Mouse (Mus musculus): ENCODE measurements at regions not wholly inside any gene's neighbourhood (a gene's known extent, or its start where the extent isn't known, plus 50 kb on each side); places are given as distances from the start of the nearest gene placed in this dataset.
"Not testable (repeated sequence)": the region's sequence is repeated elsewhere in the genome, so short reads cannot be mapped to it uniquely, and the experiment has no call there.

DNA sequence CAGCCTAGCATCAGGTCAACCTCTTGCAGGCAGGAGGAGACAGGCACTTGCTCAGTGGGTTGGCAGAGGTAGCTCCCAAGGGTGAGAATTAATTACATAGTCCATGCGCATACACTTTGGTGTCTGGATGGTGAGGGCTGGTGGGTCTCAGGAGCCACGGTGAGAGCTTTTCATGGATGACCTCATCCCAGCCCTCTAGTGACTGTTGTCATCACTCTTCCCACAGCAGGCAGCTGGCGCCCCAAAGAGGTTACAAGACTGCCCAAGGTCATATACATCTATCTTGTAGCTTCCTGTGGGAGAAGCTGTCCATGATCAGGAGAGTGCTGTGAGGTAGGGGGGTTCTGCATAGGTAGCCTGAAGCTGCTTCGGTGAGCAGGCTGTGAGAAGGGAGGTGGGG lies 224.5 kb downstream of the 1810013L24Rik start:
- Histone ChIP-seq H3K4me3 (ENCODE audit: low read depth, low read length) (no peak overlapping the region), H3K27me3 (replicated peaks; ENCODE audit: control insufficient read depth, insufficient read depth, low read length) (no peaks in the 10 kb centered on the region), H3K4me2 (ENCODE audit: low read depth, low read length) (no peak overlapping the region), H3K9me3 (ENCODE audit: control insufficient read depth, low read length) (no peaks in the 10 kb centered on the region), H3K27ac (replicated peaks; ENCODE audit: low read depth, low read length) (no peak overlapping the region), H3K9ac (ENCODE audit: low read depth, low read length) (no peak overlapping the region), H3K4me1 (ENCODE audit: control insufficient read depth, insufficient read depth, low read length) (no peaks in the 10 kb centered on the region), H3K36me3 (ENCODE audit: control insufficient read depth, insufficient read depth, low read length) (no peaks in the 10 kb centered on the region)
- WGBS, result 58% methylated on average over 4 of the region's 4 CpGs
- DNase-seq (ENCODE audit: low spot score) (no peak), ATAC-seq (ENCODE audit: low read depth) (no peak)

DNA sequence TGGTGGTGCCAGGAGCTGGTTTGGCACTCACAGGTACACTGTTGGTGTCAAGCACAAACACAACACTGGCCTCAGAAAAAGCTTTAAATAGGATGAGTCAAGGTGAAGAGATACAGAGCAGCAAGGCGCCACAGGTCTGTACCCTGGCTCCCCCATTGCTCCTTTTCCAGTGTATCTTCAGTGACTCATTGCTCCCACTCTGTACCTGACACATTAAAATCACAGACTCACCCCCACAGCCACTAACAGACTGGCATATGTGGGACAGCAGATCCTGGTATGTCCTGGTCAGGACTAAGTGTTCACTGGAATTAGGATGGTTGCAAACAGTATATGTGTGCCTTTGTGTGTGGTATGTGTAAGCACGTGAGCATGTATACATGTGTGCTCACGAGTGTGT lies 226.5 kb downstream of the 1810013L24Rik start:
- DNase-seq (ENCODE audit: low spot score) (no peak), ATAC-seq (ENCODE audit: low read depth) (no peak)
- H3K4me3 ChIP-seq (ENCODE audit: low read depth, low read length), result no peak overlapping the region
- no peak overlapping the region for H3K9ac ChIP-seq (ENCODE audit: low read depth, low read length)
- no peaks in the 10 kb centered on the region for H3K4me1 ChIP-seq (ENCODE audit: control insufficient read depth, insufficient read depth, low read length)
- H3K4me2 ChIP-seq (ENCODE audit: low read depth, low read length), result no peak overlapping the region
- 85% methylated on average over 3 of the region's 3 CpGs for WGBS
- H3K36me3 ChIP-seq (ENCODE audit: control insufficient read depth, insufficient read depth, low read length), result no peaks in the 10 kb centered on the region
- H3K27me3 ChIP-seq (replicated peaks; ENCODE audit: control insufficient read depth, insufficient read depth, low read length), result no peaks in the 10 kb centered on the region
- H3K9me3 ChIP-seq (ENCODE audit: control insufficient read depth, low read length), result no peaks in the 10 kb centered on the region
- no peak overlapping the region for H3K27ac ChIP-seq (replicated peaks; ENCODE audit: low read depth, low read length)

DNA sequence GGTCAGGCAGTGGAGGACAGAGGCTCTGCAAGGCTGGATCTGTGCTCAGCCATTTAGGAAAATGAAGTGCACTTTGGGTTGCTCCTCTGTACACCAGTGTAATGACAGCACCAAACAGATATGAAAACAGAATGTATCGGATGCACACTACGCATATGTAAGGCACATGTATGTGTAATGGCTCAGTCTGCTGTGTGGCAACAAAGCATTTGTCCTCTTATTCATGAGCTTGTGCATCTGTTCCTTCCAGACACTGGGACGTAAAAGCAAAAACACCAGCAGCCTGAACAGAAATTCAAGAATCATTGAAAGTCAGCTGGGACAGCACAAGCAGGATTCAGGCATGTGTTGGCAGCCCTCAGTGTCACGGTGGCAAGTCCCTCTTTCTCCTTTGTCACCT lies 241.6 kb downstream of the 1810013L24Rik start:
- no peaks in the 10 kb centered on the region for H3K36me3 ChIP-seq (ENCODE audit: control insufficient read depth, insufficient read depth, low read length)
- no peaks in the 10 kb centered on the region for H3K4me1 ChIP-seq (ENCODE audit: control insufficient read depth, insufficient read depth, low read length)
- DNase-seq (ENCODE audit: low spot score) (no peak), ATAC-seq (ENCODE audit: low read depth) (no peak)
- 87% methylated on average over 4 of the region's 4 CpGs for WGBS
- no peaks in the 10 kb centered on the region for H3K27me3 ChIP-seq (replicated peaks; ENCODE audit: control insufficient read depth, insufficient read depth, low read length)
- H3K4me3 ChIP-seq (ENCODE audit: low read depth, low read length), result no peak overlapping the region
- H3K4me2 ChIP-seq (ENCODE audit: low read depth, low read length), result no peak overlapping the region
- no peak overlapping the region for H3K27ac ChIP-seq (replicated peaks; ENCODE audit: low read depth, low read length)
- H3K9ac ChIP-seq (ENCODE audit: low read depth, low read length), result no peak overlapping the region
- H3K9me3 ChIP-seq (ENCODE audit: control insufficient read depth, low read length), result no peaks in the 10 kb centered on the region

DNA sequence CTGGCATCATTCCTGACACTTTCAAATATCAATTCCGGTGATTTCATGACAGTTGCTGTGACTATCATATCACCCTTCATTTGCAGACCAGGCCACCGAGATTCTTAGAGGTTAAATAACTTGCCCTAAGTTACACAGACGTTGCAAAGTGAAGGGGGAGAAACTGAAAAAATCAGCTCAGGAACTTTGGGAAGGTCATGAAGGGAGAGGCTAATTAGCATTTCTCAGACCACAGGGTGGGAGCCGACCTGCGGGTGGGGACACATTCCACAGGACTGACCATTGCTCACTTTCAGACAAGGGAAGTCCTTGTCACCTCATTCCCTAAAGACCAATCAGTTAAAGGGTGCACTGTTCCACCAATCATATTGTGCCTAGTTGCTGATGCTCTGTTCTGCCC lies 242.1 kb downstream of the 1810013L24Rik start:
- H3K36me3 ChIP-seq (ENCODE audit: control insufficient read depth, insufficient read depth, low read length); H3K4me1 ChIP-seq (ENCODE audit: control insufficient read depth, insufficient read depth, low read length); H3K27ac ChIP-seq (replicated peaks; ENCODE audit: low read depth, low read length); H3K27me3 ChIP-seq (replicated peaks; ENCODE audit: control insufficient read depth, insufficient read depth, low read length); DNase-seq (ENCODE audit: low spot score); ATAC-seq (ENCODE audit: low read depth); H3K4me2 ChIP-seq (ENCODE audit: low read depth, low read length); H3K4me3 ChIP-seq (ENCODE audit: low read depth, low read length); H3K9me3 ChIP-seq (ENCODE audit: control insufficient read depth, low read length); H3K9ac ChIP-seq (ENCODE audit: low read depth, low read length): not testable (repeated sequence)
- WGBS, result 69% methylated on average over 5 of the region's 5 CpGs

DNA sequence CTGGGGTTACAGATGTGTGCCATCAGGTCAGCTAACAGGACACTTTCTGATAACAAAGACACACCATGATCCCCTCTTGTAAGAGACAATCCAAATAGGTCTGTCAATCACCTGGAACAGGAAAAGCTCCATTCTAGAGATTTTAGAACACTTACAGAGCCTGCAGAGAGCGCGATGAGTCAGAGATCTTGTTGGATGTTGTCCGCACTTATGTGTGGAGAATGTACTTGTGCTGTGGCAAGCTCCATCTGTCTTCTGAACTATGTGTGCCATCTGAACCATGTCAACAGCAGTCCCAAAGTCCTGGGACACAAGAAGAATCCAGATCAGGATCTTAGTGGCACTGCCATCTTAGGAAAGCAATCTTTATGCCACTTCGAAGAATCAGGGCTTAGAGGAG lies 244.4 kb downstream of the 1810013L24Rik start:
- WGBS, result 89% methylated on average over 4 of the region's 4 CpGs
- no peaks in the 10 kb centered on the region for H3K4me1 ChIP-seq (ENCODE audit: control insufficient read depth, insufficient read depth, low read length)
- DNase-seq (ENCODE audit: low spot score) (no peak), ATAC-seq (ENCODE audit: low read depth) (no peak)
- H3K9me3 ChIP-seq (ENCODE audit: control insufficient read depth, low read length), result no peaks in the 10 kb centered on the region
- H3K4me2 ChIP-seq (ENCODE audit: low read depth, low read length), result no peak overlapping the region
- no peaks in the 10 kb centered on the region for H3K36me3 ChIP-seq (ENCODE audit: control insufficient read depth, insufficient read depth, low read length)
- no peak overlapping the region for H3K9ac ChIP-seq (ENCODE audit: low read depth, low read length)
- no peak overlapping the region for H3K4me3 ChIP-seq (ENCODE audit: low read depth, low read length)
- no peaks in the 10 kb centered on the region for H3K27me3 ChIP-seq (replicated peaks; ENCODE audit: control insufficient read depth, insufficient read depth, low read length)
- H3K27ac ChIP-seq (replicated peaks; ENCODE audit: low read depth, low read length), result no peak overlapping the region

DNA sequence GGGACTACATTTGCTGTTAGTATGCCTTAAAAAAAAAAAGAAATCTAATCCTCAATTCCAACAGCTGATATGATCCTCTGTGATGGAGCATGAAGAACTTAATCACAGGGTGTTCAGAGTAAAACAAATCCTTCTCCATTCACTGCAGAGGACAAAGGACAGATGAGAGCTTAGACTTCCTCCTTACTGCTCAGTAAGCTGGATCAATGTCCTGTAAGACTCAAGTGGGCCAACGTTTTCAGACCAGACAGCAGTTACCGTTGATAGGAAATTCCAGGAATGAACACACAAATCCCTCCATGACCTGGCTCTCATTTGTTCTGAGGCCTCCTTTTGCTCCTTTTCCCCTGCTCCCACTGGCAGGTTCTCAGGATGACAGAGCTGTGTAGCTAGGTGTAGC lies 247.6 kb downstream of the 1810013L24Rik start:
- H3K4me3 ChIP-seq (ENCODE audit: low read depth, low read length), result no peak overlapping the region
- no peak overlapping the region for H3K4me2 ChIP-seq (ENCODE audit: low read depth, low read length)
- DNase-seq (ENCODE audit: low spot score) (no peak), ATAC-seq (ENCODE audit: low read depth) (peak; percentile 53; the same call in 1 of the 2 replicates)
- no peak overlapping the region for H3K27ac ChIP-seq (replicated peaks; ENCODE audit: low read depth, low read length)
- H3K9ac ChIP-seq (ENCODE audit: low read depth, low read length), result no peak overlapping the region
- H3K9me3 ChIP-seq (ENCODE audit: control insufficient read depth, low read length), result no peaks in the 10 kb centered on the region
- H3K27me3 ChIP-seq (replicated peaks; ENCODE audit: control insufficient read depth, insufficient read depth, low read length), result no peaks in the 10 kb centered on the region
- H3K4me1 ChIP-seq (ENCODE audit: control insufficient read depth, insufficient read depth, low read length), result no peaks in the 10 kb centered on the region
- 36% methylated on average over 2 of the region's 2 CpGs for WGBS
- no peaks in the 10 kb centered on the region for H3K36me3 ChIP-seq (ENCODE audit: control insufficient read depth, insufficient read depth, low read length)

DNA sequence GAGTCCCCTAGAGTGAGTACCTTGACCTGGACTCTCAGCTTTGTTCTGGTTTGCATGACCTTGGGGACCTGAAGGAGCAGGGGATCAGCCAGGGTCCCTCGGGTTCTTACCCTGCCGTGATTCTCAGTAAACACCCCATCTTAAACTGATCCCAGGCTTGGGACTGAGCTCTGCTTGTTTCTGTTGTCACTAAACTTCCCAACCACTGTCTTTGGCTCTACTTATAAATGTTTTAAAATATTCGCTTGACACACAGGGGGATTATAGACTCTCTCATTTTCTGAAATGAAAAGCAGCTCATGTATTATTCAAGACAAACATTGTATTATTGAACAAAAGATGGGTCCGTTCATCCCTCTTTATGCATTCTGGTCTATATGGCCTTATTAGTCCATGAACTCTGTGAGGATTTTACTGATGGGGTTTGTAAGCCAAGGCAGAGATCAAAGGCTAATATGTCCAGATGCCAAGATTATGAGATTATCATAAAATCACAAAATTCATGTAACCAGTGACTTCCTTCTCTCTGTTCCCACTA lies 248.6 kb downstream of the 1810013L24Rik start:
- Histone ChIP-seq H3K4me1 (ENCODE audit: control insufficient read depth, insufficient read depth, low read length) (no peaks in the 10 kb centered on the region), H3K9me3 (ENCODE audit: control insufficient read depth, low read length) (no peaks in the 10 kb centered on the region), H3K9ac (ENCODE audit: low read depth, low read length) (no peak overlapping the region), H3K36me3 (ENCODE audit: control insufficient read depth, insufficient read depth, low read length) (no peaks in the 10 kb centered on the region), H3K27ac (replicated peaks; ENCODE audit: low read depth, low read length) (no peak overlapping the region), H3K27me3 (replicated peaks; ENCODE audit: control insufficient read depth, insufficient read depth, low read length) (no peaks in the 10 kb centered on the region), H3K4me2 (ENCODE audit: low read depth, low read length) (no peak overlapping the region), H3K4me3 (ENCODE audit: low read depth, low read length) (no peak overlapping the region)
- no peak for DNase-seq (ENCODE audit: low spot score)
- no peak for ATAC-seq (ENCODE audit: low read depth)
- 75% methylated on average over 4 of the region's 4 CpGs for WGBS

DNA sequence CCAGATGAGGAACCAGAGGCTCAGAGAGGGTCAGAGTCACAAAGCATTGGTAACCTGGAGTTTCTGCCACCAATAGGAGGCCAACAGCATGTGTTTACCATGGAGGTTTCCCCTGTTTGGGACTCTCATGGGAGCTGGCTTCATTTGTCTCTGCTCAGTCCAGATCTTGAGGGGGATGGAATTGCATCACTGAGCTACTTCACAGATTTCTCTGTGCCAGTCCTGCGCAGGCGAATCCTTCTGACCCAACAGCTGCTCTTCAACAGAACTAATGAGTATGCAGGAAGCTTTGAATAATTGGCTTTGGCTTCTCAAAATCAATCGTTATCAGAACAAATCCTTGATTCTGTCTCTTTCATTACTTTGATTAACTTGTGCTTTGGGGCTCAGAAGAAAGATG lies 253.1 kb downstream of the 1810013L24Rik start:
- no peak overlapping the region for H3K27ac ChIP-seq (replicated peaks; ENCODE audit: low read depth, low read length)
- WGBS, result 86% methylated on average over 3 of the region's 3 CpGs
- no peaks in the 10 kb centered on the region for H3K4me1 ChIP-seq (ENCODE audit: control insufficient read depth, insufficient read depth, low read length)
- no peaks in the 10 kb centered on the region for H3K9me3 ChIP-seq (ENCODE audit: control insufficient read depth, low read length)
- H3K4me3 ChIP-seq (ENCODE audit: low read depth, low read length), result no peak overlapping the region
- no peaks in the 10 kb centered on the region for H3K36me3 ChIP-seq (ENCODE audit: control insufficient read depth, insufficient read depth, low read length)
- ATAC-seq (ENCODE audit: low read depth) (no peak), DNase-seq (ENCODE audit: low spot score) (no peak)
- H3K27me3 ChIP-seq (replicated peaks; ENCODE audit: control insufficient read depth, insufficient read depth, low read length), result no peaks in the 10 kb centered on the region
- H3K9ac ChIP-seq (ENCODE audit: low read depth, low read length), result no peak overlapping the region
- no peak overlapping the region for H3K4me2 ChIP-seq (ENCODE audit: low read depth, low read length)

DNA sequence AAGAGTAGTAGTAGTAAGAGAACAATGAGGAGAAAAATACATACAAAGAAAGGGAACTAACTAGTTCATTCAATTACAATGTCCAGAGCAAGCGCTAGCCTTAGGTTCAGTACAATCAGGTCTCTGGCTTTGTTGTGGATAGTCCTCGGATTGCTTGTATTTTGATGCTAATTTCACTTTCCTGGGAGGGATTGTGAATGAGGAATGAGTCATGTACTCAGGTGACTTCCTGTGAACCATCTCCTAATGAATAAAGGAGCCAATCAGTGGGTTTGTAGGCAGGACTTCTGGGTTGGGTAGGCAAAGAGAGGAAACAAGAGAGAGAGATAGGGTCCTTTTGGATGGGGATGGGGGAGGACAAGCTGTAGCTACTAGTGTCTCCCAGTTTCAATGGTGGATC lies 253.8 kb downstream of the 1810013L24Rik start:
- no peak overlapping the region for H3K27ac ChIP-seq (replicated peaks; ENCODE audit: low read depth, low read length)
- H3K4me2 ChIP-seq (ENCODE audit: low read depth, low read length), result no peak overlapping the region
- no peaks in the 10 kb centered on the region for H3K9me3 ChIP-seq (ENCODE audit: control insufficient read depth, low read length)
- DNase-seq (ENCODE audit: low spot score) (no peak), ATAC-seq (ENCODE audit: low read depth) (no peak)
- no peaks in the 10 kb centered on the region for H3K36me3 ChIP-seq (ENCODE audit: control insufficient read depth, insufficient read depth, low read length)
- H3K4me1 ChIP-seq (ENCODE audit: control insufficient read depth, insufficient read depth, low read length), result no peaks in the 10 kb centered on the region
- no peaks in the 10 kb centered on the region for H3K27me3 ChIP-seq (replicated peaks; ENCODE audit: control insufficient read depth, insufficient read depth, low read length)
- no peak overlapping the region for H3K4me3 ChIP-seq (ENCODE audit: low read depth, low read length)
- WGBS, result 76% methylated on average over 2 of the region's 2 CpGs
- H3K9ac ChIP-seq (ENCODE audit: low read depth, low read length), result no peak overlapping the region
